Mouse (Mus musculus) spleen, adult 2 months (tissue): ENCODE results near the gene Pla2g4a. TPM values are rescaled to one million over a fixed set of nuclear protein-coding genes. Genes with fewer than 3 reads are reported as not detected.

ENCODE experiments used
- DNase-seq, 2 experiments: peaks; one replicate each; pipeline versions ENCODE4 v3.0.0 to v3.0.0-alpha.2; 2012 to 2021; ENCODE audit warnings: low spot score in 2 of 2, low read depth in 1 of 2
- H3K27ac ChIP-seq: fragments of 200-500 bp; 2 replicates; pipeline ENCODE4 v1.5.1; 2012; ENCODE audit warnings: low read length, inconsistent platforms; ENCODE audit not compliant: insufficient read depth
- H3K27me3 ChIP-seq: fragments of 200-500 bp; 2 replicates; pipeline ENCODE4 v1.6.1; 2012; ENCODE audit warnings: mild to moderate bottlenecking, moderate library complexity, low read length, inconsistent platforms; ENCODE audit not compliant: control insufficient read depth, insufficient read depth
- H3K36me3 ChIP-seq: fragments of 200-500 bp; 2 replicates; pipeline ENCODE4 v1.6.1; 2012; ENCODE audit warnings: mild to moderate bottlenecking, low read length, inconsistent platforms; ENCODE audit not compliant: control insufficient read depth, insufficient read depth
- H3K4me1 ChIP-seq: fragments of 200-500 bp; 2 replicates; pipeline ENCODE4 v1.6.1; 2011; ENCODE audit warnings: inconsistent platforms; ENCODE audit not compliant: control insufficient read depth, insufficient read depth, insufficient read length
- H3K4me3 ChIP-seq: fragments of 200-500 bp; 2 replicates; pipeline ENCODE4 v1.5.1; 2011; ENCODE audit warnings: mild to moderate bottlenecking, inconsistent platforms; ENCODE audit not compliant: insufficient read depth, insufficient read length; ENCODE audit errors: extremely low read depth
- CTCF ChIP-seq: fragments of 200-500 bp; IDR thresholded peaks from 2 replicates; pipeline ENCODE4 v1.5.1; 2011; ENCODE audit warnings: mild to moderate bottlenecking, inconsistent platforms; ENCODE audit not compliant: insufficient read depth, insufficient read length, insufficient replicate concordance; ENCODE audit errors: extremely low read depth
- POLR2A ChIP-seq: fragments of 200-500 bp; IDR thresholded peaks from 2 replicates; pipeline ENCODE4 v1.6.1; 2011; ENCODE audit warnings: low read depth, low read length, inconsistent platforms
- WGBS: fragments of 180-500 bp; shearing (Covaris S2); methylation state at CpG from one replicate; pipeline ENCODE4 v1.1.7; 2018; 5-methylcytosine and 5-hydroxymethylcytosine counted together
- polyA plus RNA-seq: library from polyadenylated mRNA; depleted of rRNA; stranded (reverse); fragments of >200 nt; gene quantifications from 2 replicates; pipeline ENCODE4 v1.2.3, GENCODE M21; 2012; rRNA removed

The Pla2g4a gene
- 0.96 and 1.4 TPM in 2 replicates for polyA plus RNA-seq

DNA sequence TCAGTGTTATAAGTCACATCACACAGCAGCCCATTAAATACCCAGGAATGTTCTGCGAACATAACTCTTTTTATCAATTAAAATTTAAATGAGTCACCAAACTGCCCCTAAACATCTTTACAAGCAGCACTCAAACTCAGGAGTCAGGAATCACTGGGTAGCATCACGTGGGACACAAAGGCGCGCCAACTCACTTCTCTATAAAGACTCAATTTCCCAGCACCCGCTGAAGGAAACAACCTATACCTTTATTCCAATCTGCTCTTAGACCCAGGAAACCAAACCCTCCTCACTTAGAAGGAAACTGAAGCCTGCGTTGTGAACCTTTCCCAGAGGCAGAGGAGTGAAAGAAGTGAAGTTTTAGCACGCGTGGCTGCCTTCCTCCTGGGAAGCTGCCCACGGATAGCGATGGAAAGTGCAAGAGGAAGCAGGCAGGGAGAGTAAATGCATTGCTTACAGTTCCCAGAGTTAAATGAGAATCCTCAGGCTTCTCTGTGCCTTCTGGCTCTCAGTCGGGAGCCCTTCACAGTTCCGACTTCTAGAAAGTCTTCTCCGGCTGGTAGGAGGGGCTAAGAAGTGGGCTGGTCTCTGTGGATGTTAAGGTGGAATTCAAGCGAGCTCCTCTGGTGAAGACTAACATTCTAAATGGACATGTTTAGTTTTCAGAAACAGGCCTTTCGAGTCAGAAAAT lies at the start of gene Pla2g4a:
Gene Pla2g4a, minus strand, starts transcription at position 557 of the 691 bp plus-strand sequence.
- WGBS = 2% methylated on average over 15 of the region's 15 CpGs
- Histone ChIP-seq H3K27me3 (no peaks in the 10 kb centered on the region), H3K27ac (peak within 1 kb of the TSS; percentile 10; the same call in 1 of the 2 replicates), H3K4me1 (no peaks in the 10 kb centered on the region), H3K4me3 (peak within 1 kb of the TSS; percentile 49), H3K36me3 (no peaks in the 10 kb centered on the region)
- no peak for TF ChIP-seq POLR2A
- no peak for TF ChIP-seq CTCF
- DNase-seq = peak in 1 of 2 experiments; percentile 5

DNA sequence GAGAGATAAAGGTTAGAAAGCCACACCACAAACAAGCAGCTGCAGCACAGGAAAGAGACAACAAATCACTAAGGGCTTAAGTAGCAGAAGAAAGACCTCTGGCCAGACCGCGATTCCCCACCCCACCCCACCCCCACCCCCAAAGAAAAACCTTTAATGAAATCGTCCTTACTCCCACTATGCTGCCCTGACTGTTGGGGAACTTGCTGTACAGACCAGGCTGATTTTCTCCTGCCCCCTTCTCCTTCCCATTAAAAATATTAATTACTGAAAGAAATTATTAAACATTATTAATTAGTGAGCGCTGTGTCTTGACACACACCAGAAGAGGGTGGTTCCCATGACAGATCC lies 49.5 kb upstream of the Pla2g4a start:
- TF ChIP-seq CTCF (no peak), POLR2A (no peak)

GRCm38 (mm10) chr1:150009968-150010628 lies 49.0 kb upstream of the Pla2g4a start:
- TF ChIP-seq CTCF (no peak), POLR2A (no peak)
- H3K27me3 ChIP-seq = no peaks in the 10 kb centered on the region
- no peak overlapping the region for H3K4me3 ChIP-seq
- 91% methylated on average over 18 of the region's 18 CpGs for WGBS
- H3K4me1 ChIP-seq = no peaks in the 10 kb centered on the region
- DNase-seq = no peak
- H3K27ac ChIP-seq = no peak overlapping the region
- no peaks in the 10 kb centered on the region for H3K36me3 ChIP-seq

More for the DNA sequence above, 49.5 kb upstream of the Pla2g4a start:
- Histone ChIP-seq H3K27ac (no peak overlapping the region), H3K27me3 (no peaks in the 10 kb centered on the region), H3K4me3 (no peak overlapping the region), H3K4me1 (no peaks in the 10 kb centered on the region), H3K36me3 (no peaks in the 10 kb centered on the region)
- 68% methylated on average over 4 of the region's 4 CpGs for WGBS
- DNase-seq = no peak

- DNase-seq = no peak
- Histone ChIP-seq H3K36me3 (no peaks in the 10 kb centered on the region), H3K4me3 (no peak overlapping the region), H3K4me1 (no peaks in the 10 kb centered on the region), H3K27me3 (no peaks in the 10 kb centered on the region), H3K27ac (no peak overlapping the region)
- WGBS = 95% methylated on average over 9 of the region's 9 CpGs
- TF ChIP-seq POLR2A (no peak), CTCF (no peak)
Measured at GRCm38 (mm10) chr1:150009134-150009533, 48.0 kb upstream of the Pla2g4a start.

GRCm38 (mm10) chr1:149975626-149976025 lies 14.5 kb upstream of the Pla2g4a start:
- TF ChIP-seq CTCF (no peak), POLR2A (no peak)
- 84% methylated on average over 1 of the region's 1 CpGs for WGBS

GRCm38 (mm10) chr1:149965826-149966225 lies 4.7 kb upstream of the Pla2g4a start:
- no peak for TF ChIP-seq POLR2A
- no peak for TF ChIP-seq CTCF
- Histone ChIP-seq H3K4me3 (no peak overlapping the region), H3K27ac (no peak overlapping the region), H3K4me1 (no peaks in the 10 kb centered on the region), H3K27me3 (no peaks in the 10 kb centered on the region), H3K36me3 (no peaks in the 10 kb centered on the region)
- 76% methylated on average over 1 of the region's 1 CpGs for WGBS
- no peak for DNase-seq

More at GRCm38 (mm10) chr1:149975626-149976025, 14.5 kb upstream of the Pla2g4a start:
- Histone ChIP-seq H3K27me3 (no peaks in the 10 kb centered on the region), H3K27ac (no peak overlapping the region), H3K4me3 (no peak overlapping the region), H3K36me3 (no peaks in the 10 kb centered on the region), H3K4me1 (no peaks in the 10 kb centered on the region)
- DNase-seq = no peak
